Mouse (Mus musculus) brown adipose tissue, adult 24 weeks (tissue): ENCODE measurements around the gene Emc6. TPM values are rescaled to one million over a fixed set of nuclear protein-coding genes. Genes with fewer than 3 reads are reported as not detected.

ENCODE experiments used
- polyA plus RNA-seq: library from polyadenylated mRNA; stranded (reverse); fragments of >200 nt; gene quantifications from 2 replicates; pipeline ENCODE4 v1.2.4, GENCODE M21; 2012; ENCODE audit not compliant: missing spikeins, insufficient read depth, insufficient read length

The Emc6 gene
- polyA plus RNA-seq, 1 experiment, result 183 TPM

Other genes starting within 250 kb of the Emc6 start
- gene Atp2a3, start 215.9 kb downstream of the Emc6 start, polyA plus RNA-seq, result 2.6 and 4.3 TPM in 2 replicates
- 0.40 and 1.9 TPM in 2 replicates for gene P2rx1, start 177.9 kb downstream of the Emc6 start, polyA plus RNA-seq
- gene Camkk1, start 158.0 kb downstream of the Emc6 start, polyA plus RNA-seq, result not detected in 2 replicates
- gene Ncbp3, start 129.3 kb downstream of the Emc6 start, polyA plus RNA-seq, result 2.3 and 2.7 TPM in 2 replicates
- gene Itgae, start 86.5 kb downstream of the Emc6 start, polyA plus RNA-seq, result 1.8 and 2.4 TPM in 2 replicates
- gene Haspin, start 38.7 kb downstream of the Emc6 start, polyA plus RNA-seq, result not detected in 2 replicates
- 53.6 and 85.8 TPM in 2 replicates for gene P2rx5, start 16.6 kb downstream of the Emc6 start, polyA plus RNA-seq
- gene Tax1bp3, start within 50 bp of the Emc6 start, polyA plus RNA-seq, result 70.9 and 105 TPM in 2 replicates
- gene Ctns, start 22.0 kb upstream of the Emc6 start, polyA plus RNA-seq, result 8.8 TPM in 2 replicates
- gene Shpk, start 22.4 kb upstream of the Emc6 start, polyA plus RNA-seq, result 8.2 and 9.1 TPM in 2 replicates
- 0.33 and 0.75 TPM in 2 replicates for gene Trpv1, start 57.3 kb upstream of the Emc6 start, polyA plus RNA-seq
- not detected in 2 replicates for gene Trpv3, start 90.4 kb upstream of the Emc6 start, polyA plus RNA-seq
- gene Aspa, start 152.6 kb upstream of the Emc6 start, polyA plus RNA-seq, result 163 and 192 TPM in 2 replicates
- gene Gm49340, start 152.7 kb upstream of the Emc6 start, polyA plus RNA-seq, result 0.48 TPM in 1 of 2 replicates, not detected in the other
- 8.6 and 10.5 TPM in 2 replicates for gene Spata22, start 152.7 kb upstream of the Emc6 start, polyA plus RNA-seq
- gene Olfr20, start 173.7 kb upstream of the Emc6 start, polyA plus RNA-seq, result not detected in 2 replicates
- not detected in 2 replicates for gene Olfr376, start 194.2 kb upstream of the Emc6 start, polyA plus RNA-seq
- gene Olfr1, start 222.6 kb upstream of the Emc6 start, polyA plus RNA-seq, result not detected in 2 replicates